Mouse (Mus musculus): Measurements from ENCODE around the gene Myrip. TPM values are rescaled to one million over a fixed set of nuclear protein-coding genes. Genes with fewer than 3 reads are reported as not detected.

The Myrip gene
- total RNA-seq, 2 experiments from 2014 or later, result 51.9 to 58.0 TPM

DNA sequence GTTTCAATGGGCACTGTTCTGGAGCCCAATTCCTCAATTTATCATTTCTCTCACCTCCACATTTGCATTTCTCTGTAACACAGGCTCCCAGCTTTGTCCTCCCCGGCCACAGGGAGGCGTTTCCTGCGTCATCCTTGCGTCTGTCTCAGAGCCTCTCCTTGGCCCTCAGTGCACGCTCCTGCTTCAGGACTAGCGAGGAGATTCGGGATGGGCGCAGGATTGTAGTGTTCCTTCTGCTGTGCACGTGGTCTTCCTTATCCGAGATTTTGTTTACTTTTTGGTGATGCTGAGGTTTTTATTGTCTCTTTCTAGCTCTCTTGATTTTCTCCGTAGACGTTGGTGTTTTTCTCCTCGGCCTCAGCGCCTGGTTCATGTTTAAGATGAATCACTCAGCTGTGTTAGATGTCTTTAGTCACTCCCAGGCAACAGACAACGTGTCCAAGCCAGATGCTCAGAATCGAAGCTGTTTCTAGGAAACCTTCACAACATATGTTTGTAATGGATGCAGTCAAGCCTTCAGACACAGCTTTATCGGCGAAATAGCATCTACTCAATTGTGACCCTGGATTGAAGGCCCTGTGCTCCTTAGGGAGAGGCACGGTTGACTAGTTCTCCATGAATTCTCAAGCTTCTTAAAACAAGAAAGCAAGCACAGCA is 218.3 kb downstream of the Myrip start:
- DNase-seq (ENCODE audit: low spot score in 2 of 2), result no peak

DNA sequence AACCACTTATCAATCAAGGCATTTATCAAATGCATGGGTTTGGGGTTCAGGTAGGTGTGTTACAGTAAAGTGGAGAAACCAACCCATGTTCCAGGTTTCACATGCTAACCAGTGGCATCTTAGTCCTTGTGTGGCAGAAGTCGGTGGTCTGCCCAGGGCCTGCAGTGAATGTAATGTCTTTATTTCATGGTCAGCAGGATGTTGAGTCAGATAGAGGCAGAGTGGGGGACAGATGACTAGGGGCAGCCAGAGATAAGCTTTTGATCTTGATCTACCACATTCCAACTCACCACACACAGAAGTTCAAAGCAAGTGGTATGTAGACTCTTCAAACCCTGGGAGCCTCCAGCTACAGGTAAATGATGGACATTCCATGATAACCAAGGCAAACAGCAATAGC is 219.8 kb downstream of the Myrip start:
- DNase-seq (ENCODE audit: low spot score in 2 of 2), result no peak

Other genes with a start within 250 kb of the Myrip start
- 10 to 100 TPM; 34.7 to 36.0 TPM for gene Cx3cr1, start 231.6 kb upstream of the Myrip start, total RNA-seq (2021)
- not detected for gene Ccr8, start 209.4 kb upstream of the Myrip start, total RNA-seq (2021)
- 10 to 100 TPM; 25.6 to 25.7 TPM for gene Slc25a38, start 191.1 kb upstream of the Myrip start, total RNA-seq (2021)
- 100 to 1,000 TPM; 534 to 557 TPM for gene Rpsa, start 173.8 kb upstream of the Myrip start, total RNA-seq (2021)
- gene Mobp, start 151.8 kb upstream of the Myrip start, total RNA-seq (2021), result 100 to 1,000 TPM; 369 to 380 TPM
- gene Eif1b, start 190.7 kb downstream of the Myrip start, total RNA-seq (2021), result 100 to 1,000 TPM; 197 to 222 TPM
- 1 to 10 TPM; 4.7 to 5.1 TPM for gene Entpd3, start 238.3 kb downstream of the Myrip start, total RNA-seq (2021)

Measured in layer of hippocampus, postnatal 14 days (tissue).